Comparison of ENCODE assay signal across 8 mouse cellular contexts in genomic region chr2:69712981-69713625, GRCm38 (mm10). TPM values are rescaled to one million over a fixed set of nuclear protein-coding genes. Genes with fewer than 3 reads are reported as not detected.
DNase-seq lines count a peak whose midpoint lies in the region; ATAC-seq and TF ChIP-seq lines count a peak whose summit lies in the region.

Gene Fastkd1, minus strand, starts transcription at chr2:69713516.

- ATAC-seq in lung, postnatal 0 days: peak; percentile 100

- H3K36me3 ChIP-seq in MEL (ENCODE audit: control insufficient read depth in 1 of 2, insufficient read depth in 2 of 2, low read length in 2 of 2): peaks cover 0 to 6% of the 10 kb centered on the region in 2 experiments; a peak in 2 of 4 replicates
- peaks cover 24% of the 10 kb centered on the region; the same call in 1 of the 2 replicates for H3K36me3 ChIP-seq in hindbrain, embryonic 10.5 days
- no peaks in the 10 kb centered on the region for H3K36me3 ChIP-seq in lung, postnatal 0 days (ENCODE audit: insufficient read depth, low read length)

- no peak for TF ChIP-seq RAD21 in MEL (IDR thresholded peaks at IDR 0.05; ENCODE audit: low read depth, low read length)

- peak; percentile 95 for DNase-seq in MEL (ENCODE audit: low read depth, low spot score)
- DNase-seq in cerebellum, adult 2 months: peak; percentile 88 to 93
- DNase-seq in forelimb bud, embryonic 11.5 days (ENCODE audit: low read depth, low spot score): peak; percentile 83
- DNase-seq in hindbrain, embryonic 10.5 days (ENCODE audit: low spot score): peak; percentile 85
- peak; percentile 94 for DNase-seq in layer of hippocampus, adult 9-11 months
- peak; percentile 95 for DNase-seq in lung, postnatal 0 days (ENCODE audit: low spot score)
- peak; percentile 61 for DNase-seq in ovary, postnatal 14 days (ENCODE audit: low spot score)
- DNase-seq in thymus, postnatal 14 days: peak; percentile 85

- no peak for TF ChIP-seq CTCF in MEL (IDR thresholded peaks at IDR 0.05 in 2 of 3, conservative IDR thresholded peaks at IDR 0.05 in 1 of 3; ENCODE audit: control insufficient read depth in 1 of 3, insufficient read depth in 1 of 3, low read depth in 2 of 3, low read length in 3 of 3, poor library complexity in 1 of 3, severe bottlenecking in 1 of 3)
- no peak for TF ChIP-seq CTCF in cerebellum, adult 2 months (IDR thresholded peaks at IDR 0.05; ENCODE audit: borderline replicate concordance, insufficient read depth, low read depth, low read length)
- TF ChIP-seq CTCF in lung, postnatal 0 days (IDR thresholded peaks at IDR 0.05): no peak

- TF ChIP-seq EP300 in MEL (IDR thresholded peaks at IDR 0.05; ENCODE audit: low read depth in 1 of 2, low read length in 2 of 2): no peak
- TF ChIP-seq EP300 in lung, postnatal 0 days (IDR thresholded peaks at IDR 0.05): no peak

- H3K27ac ChIP-seq in MEL (ENCODE audit: control insufficient read depth, low read depth, low read length): 0 out of 2 replicates have a peak within 1 kb of the TSS, but pooled peaks have one; percentile 22
- H3K27ac ChIP-seq in cerebellum, adult 2 months (ENCODE audit: insufficient read depth, low read length): peak within 1 kb of the TSS; percentile 46
- H3K27ac ChIP-seq in hindbrain, embryonic 10.5 days: peak within 1 kb of the TSS; percentile 90
- peak within 1 kb of the TSS; percentile 83 for H3K27ac ChIP-seq in lung, postnatal 0 days (ENCODE audit: low read length)

- peaks cover 0 to 8% of the 10 kb centered on the region in 2 experiments; a peak in 3 of 4 replicates for H3K27me3 ChIP-seq in MEL (ENCODE audit: control insufficient read depth in 1 of 2, insufficient read depth in 2 of 2, low read length in 2 of 2)
- H3K27me3 ChIP-seq in cerebellum, adult 2 months (ENCODE audit: control insufficient read depth, insufficient read depth, low read length): no peaks in the 10 kb centered on the region
- H3K27me3 ChIP-seq in hindbrain, embryonic 10.5 days (ENCODE audit: insufficient read depth, poor library complexity, severe bottlenecking): 0 out of 2 replicates have a peak, but pooled peaks cover 2% of the 10 kb centered on the region
- H3K27me3 ChIP-seq in lung, postnatal 0 days (replicated peaks; ENCODE audit: insufficient read depth, low read length): no peaks in the 10 kb centered on the region

- no peaks in the 10 kb centered on the region for H3K4me1 ChIP-seq in MEL (ENCODE audit: control insufficient read depth in 1 of 2, insufficient read depth in 2 of 2, low read length in 2 of 2)
- H3K4me1 ChIP-seq in cerebellum, adult 2 months (ENCODE audit: control insufficient read depth, insufficient read depth, low read length): peaks cover 3% of the 10 kb centered on the region; the same call in 1 of the 2 replicates
- peaks cover 11% of the 10 kb centered on the region; the same call in 1 of the 2 replicates for H3K4me1 ChIP-seq in hindbrain, embryonic 10.5 days (replicated peaks)
- no peaks in the 10 kb centered on the region for H3K4me1 ChIP-seq in lung, postnatal 0 days (ENCODE audit: insufficient read depth, low read depth, low read length)

- peaks cover 2% of the 10 kb centered on the region; the same call in 1 of the 2 replicates for H3K79me2 ChIP-seq in MEL (ENCODE audit: control insufficient read depth, insufficient read depth, low read length, poor library complexity)

- H3K9me3 ChIP-seq in MEL (replicated peaks; ENCODE audit: insufficient read depth, low read length): no peaks in the 10 kb centered on the region
- H3K9me3 ChIP-seq in hindbrain, embryonic 10.5 days: no peaks in the 10 kb centered on the region
- H3K9me3 ChIP-seq in lung, postnatal 0 days (ENCODE audit: low read length): no peaks in the 10 kb centered on the region

- peak in 1 of 2 experiments; percentile 70; a peak in 2 of 4 replicates for TF ChIP-seq POLR2A in MEL (IDR thresholded peaks at IDR 0.05; ENCODE audit: control insufficient read depth in 1 of 2, insufficient read depth in 1 of 2, low read depth in 1 of 2, low read length in 2 of 2, poor library complexity in 1 of 2)
- TF ChIP-seq POLR2A in cerebellum, adult 2 months (IDR thresholded peaks at IDR 0.05; ENCODE audit: borderline replicate concordance, insufficient read depth, low read length): peak; percentile 50; the same call in 1 of the 2 replicates

- H3K9ac ChIP-seq in MEL (ENCODE audit: control insufficient read depth, low read depth, low read length, poor library complexity, severe bottlenecking): peak within 1 kb of the TSS; percentile 79
- H3K9ac ChIP-seq in lung, postnatal 0 days (replicated peaks; ENCODE audit: low read depth): peak within 1 kb of the TSS; percentile 61

- peak within 1 kb of the TSS; percentile 84 to 86 for H3K4me3 ChIP-seq in MEL (ENCODE audit: control insufficient read depth in 1 of 2, insufficient read depth in 1 of 2, low read depth in 2 of 2, low read length in 2 of 2)
- peak within 1 kb of the TSS; percentile 67 for H3K4me3 ChIP-seq in cerebellum, adult 2 months (replicated peaks; ENCODE audit: insufficient read depth, low read depth, low read length)
- peak within 1 kb of the TSS; percentile 87 for H3K4me3 ChIP-seq in hindbrain, embryonic 10.5 days
- peak within 1 kb of the TSS; percentile 81 for H3K4me3 ChIP-seq in lung, postnatal 0 days (ENCODE audit: low read depth, low read length)

- H3K4me2 ChIP-seq in lung, postnatal 0 days (replicated peaks; ENCODE audit: low read depth, low read length): peak within 1 kb of the TSS; percentile 87

- under 1% methylated on average over 39 of the region's 39 CpGs for WGBS in cerebellum, adult 2 months
- WGBS in hindbrain, embryonic 10.5 days: under 1% methylated on average over 39 of the region's 39 CpGs
- 2% methylated on average over 39 of the region's 39 CpGs for WGBS in lung, postnatal 0 days

TF ChIP-seq in MEL, 35 proteins besides CTCF, POLR2A, EP300 and RAD21:
- TF ChIP-seq MYC (IDR thresholded peaks at IDR 0.05; ENCODE audit: low read depth, low read length): peak; percentile 87
- TF ChIP-seq CHD2 (IDR thresholded peaks at IDR 0.05; ENCODE audit: low read length): peak; percentile 31; the same call in 1 of the 2 replicates
- no peak for TF ChIP-seq JUND (IDR thresholded peaks at IDR 0.05; ENCODE audit: low read depth, low read length)
- peak; percentile 99 for TF ChIP-seq KAT2A (conservative IDR thresholded peaks at IDR 0.05; ENCODE audit: low read depth, low read length)
- peak; percentile 77 for TF ChIP-seq TBP (IDR thresholded peaks at IDR 0.05; ENCODE audit: low read depth, low read length)
- no peak for TF ChIP-seq MAFK (IDR thresholded peaks at IDR 0.05; ENCODE audit: borderline replicate concordance, low read depth, low read length)
- TF ChIP-seq GABPA (IDR thresholded peaks at IDR 0.05; ENCODE audit: low read depth, low read length): no peak
- TF ChIP-seq POLR2AphosphoS5 (IDR thresholded peaks at IDR 0.05; ENCODE audit: borderline replicate concordance, low read depth, low read length): no peak
- peak; percentile 74; the same call in 1 of the 2 replicates for TF ChIP-seq MAX (IDR thresholded peaks at IDR 0.05; ENCODE audit: low read length)
- TF ChIP-seq UBTF (IDR thresholded peaks at IDR 0.05; ENCODE audit: borderline replicate concordance, insufficient read depth, low read depth, low read length): no peak
- TF ChIP-seq NELFE (IDR thresholded peaks at IDR 0.05; ENCODE audit: low read depth, low read length): peak; percentile 68
- peak; percentile 44; the same call in 1 of the 2 replicates for TF ChIP-seq NRF1 (IDR thresholded peaks at IDR 0.05; ENCODE audit: insufficient read depth, low read depth, low read length, poor library complexity, severe bottlenecking)
- TF ChIP-seq BHLHE40 (IDR thresholded peaks at IDR 0.05; ENCODE audit: borderline replicate concordance, low read depth, low read length): no peak
- TF ChIP-seq HCFC1 (IDR thresholded peaks at IDR 0.05; ENCODE audit: low read depth, low read length): peak; percentile 99
- peak; percentile 99 for TF ChIP-seq MXI1 (IDR thresholded peaks at IDR 0.05; ENCODE audit: low read depth, low read length)
- no peak for TF ChIP-seq ETS1 (IDR thresholded peaks at IDR 0.05; ENCODE audit: low read depth, low read length)
- peak; percentile 96 for TF ChIP-seq SIN3A (IDR thresholded peaks at IDR 0.05; ENCODE audit: low read length)
- peak; percentile 66 for TF ChIP-seq ELF1 (IDR thresholded peaks at IDR 0.05; ENCODE audit: low read depth, low read length)

RNA-seq across cellular contexts. Expression of gene Fastkd1, which starts in this region (rescaled TPM):
- 8.9 and 9.8 TPM in 2 replicates for total RNA-seq in MEL (2012; rRNA removed)
- 10 to 100 TPM in 1 of 2 experiments, not detected in 1; 15.7 TPM for polyA plus RNA-seq in MEL (2012; ENCODE audit: insufficient read depth in 1 of 2, insufficient read length in 2 of 2, low read depth in 1 of 2, low replicate concordance in 2 of 2, missing spikeins in 1 of 2)
- polyA plus RNA-seq in cerebellum, adult 2 months (2012; rRNA removed): 16.5 and 16.6 TPM in 2 replicates
- polyA plus RNA-seq in hindbrain, embryonic 10.5 days (2016; fragmentation: Nextera tagmentation; extraction: Ambion mirVana): 14.5 and 17.7 TPM in 2 replicates
- polyA plus RNA-seq in lung, postnatal 0 days (2015; fragmentation: Nextera tagmentation; extraction: Ambion mirVana): 5.4 and 6.2 TPM in 2 replicates

Comparison
In these comparisons a context has a peak if more than half of its experiments do, and no peak if none do; other contexts are left out.
1. Peak in every context shown above with its lines: DNase-seq, ATAC-seq, H3K4me3 ChIP-seq and H3K27ac ChIP-seq.
2. H3K27ac ChIP-seq: peak in every context shown above with its lines; median percentile 90 in hindbrain, embryonic 10.5 days; 83 in lung, postnatal 0 days; 46 in cerebellum, adult 2 months; 22 in MEL.